Mouse (Mus musculus): ENCODE measurements around the gene Prc1.

GRCm38 (mm10) chr7:80307766-80308165, 13.5 kb downstream of the Prc1 start:
- TF ChIP-seq CTCF (conservative IDR thresholded peaks at IDR 0.05; ENCODE audit: insufficient read depth, insufficient read length, low read depth, low read length) (no peak), POLR2A (IDR thresholded peaks at IDR 0.05; ENCODE audit: low read depth, low read length) (no peak)
